ENCODE assay signal across 8 mouse cellular contexts in the genomic region with DNA sequence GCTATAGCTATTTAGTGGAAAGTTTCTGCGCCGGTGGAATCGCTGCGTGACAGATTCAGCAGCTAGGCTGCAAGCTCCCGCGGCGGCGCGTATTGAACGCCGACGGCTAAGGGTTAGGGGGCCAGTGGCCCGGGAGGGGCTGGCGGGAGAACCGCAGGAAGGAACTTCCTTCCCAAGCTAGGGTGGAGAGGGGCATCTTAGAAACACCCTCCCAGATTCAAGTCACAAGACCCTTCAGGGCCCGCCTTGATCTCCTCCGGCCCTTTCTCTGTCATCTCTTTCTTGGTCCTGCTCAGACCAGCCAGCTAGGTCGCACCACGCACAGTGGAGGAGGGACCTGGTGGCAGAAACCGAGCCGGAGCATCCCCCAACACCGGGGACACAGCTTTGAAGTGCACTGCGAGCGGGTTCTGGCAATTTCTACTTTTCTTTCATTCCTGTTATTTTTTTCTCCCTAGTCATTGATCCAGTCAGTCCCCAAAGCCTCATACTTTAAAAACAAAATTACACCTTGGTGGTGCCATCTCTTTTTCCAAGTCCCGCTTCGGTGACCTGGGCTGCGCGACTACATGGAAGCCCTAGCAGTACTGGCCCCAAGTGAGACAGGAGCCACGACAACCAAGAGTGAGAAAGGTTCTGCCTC. TPM values are rescaled to one million over a fixed set of nuclear protein-coding genes. Genes with fewer than 3 reads are reported as not detected.
A peak's percentile ranks its signal among the peaks of the same experiment; 100 is the strongest.
DNase-seq lines count a peak whose midpoint lies in the region; ATAC-seq and TF ChIP-seq lines count a peak whose summit lies in the region.

No protein-coding gene starts in this region.

- no peaks in the 10 kb centered on the region; the same call in 1 of the 2 replicates for H3K27me3 ChIP-seq in heart, embryonic 13.5 days (replicated peaks)
- H3K27me3 ChIP-seq in limb, embryonic 14.5 days (ENCODE audit: control insufficient read depth, insufficient read depth, low read length): no peaks in the 10 kb centered on the region
- H3K27me3 ChIP-seq in midbrain, postnatal 0 days (ENCODE audit: insufficient read depth, low read length): 0 out of 2 replicates have a peak, but pooled peaks cover 7% of the 10 kb centered on the region

- H3K36me3 ChIP-seq in heart, embryonic 13.5 days: no peaks in the 10 kb centered on the region
- H3K36me3 ChIP-seq in limb, embryonic 14.5 days (ENCODE audit: control insufficient read depth, insufficient read depth, low read length): no peaks in the 10 kb centered on the region
- H3K36me3 ChIP-seq in midbrain, postnatal 0 days (ENCODE audit: insufficient read depth, low read length): no peaks in the 10 kb centered on the region

- no peak for TF ChIP-seq POLR2A in cortical plate, adult 2 months (IDR thresholded peaks at IDR 0.05; ENCODE audit: extremely low read depth, insufficient read depth, low read length)
- no peak for TF ChIP-seq POLR2A in limb, embryonic 14.5 days (IDR thresholded peaks at IDR 0.05; ENCODE audit: borderline replicate concordance, extremely low read depth, insufficient read depth, insufficient read length)

- peak; percentile 55; the same call in 1 of the 2 replicates for ATAC-seq in heart, embryonic 13.5 days (ENCODE audit: extremely low read depth, insufficient number of reproducible peaks, low FRiP score, low TSS enrichment)
- ATAC-seq in limb, embryonic 14.5 days (ENCODE audit: low FRiP score, low read depth): 0 out of 2 replicates have a peak, but pooled peaks have one; percentile 1
- peak; percentile 35; the same call in 1 of the 2 replicates for ATAC-seq in midbrain, postnatal 0 days (ENCODE audit: low FRiP score)

- no peak for DNase-seq in layer of hippocampus, adult 2 months (ENCODE audit: low spot score in 2 of 2)
- DNase-seq in layer of hippocampus, adult 18-20 months (ENCODE audit: low spot score in 2 of 2): no peak
- peak; percentile 44 for DNase-seq in limb, embryonic 14.5 days (ENCODE audit: low spot score)
- DNase-seq in midbrain, postnatal 0 days (ENCODE audit: low spot score): peak; percentile 14
- DNase-seq in cerebellum, adult 18-20 months: no peak
- DNase-seq in spleen, postnatal 10 days (ENCODE audit: low spot score in 2 of 2): no peak

- no peaks in the 10 kb centered on the region for H3K9me3 ChIP-seq in heart, embryonic 13.5 days
- H3K9me3 ChIP-seq in limb, embryonic 14.5 days (ENCODE audit: control insufficient read depth, low read length): no peaks in the 10 kb centered on the region
- no peaks in the 10 kb centered on the region for H3K9me3 ChIP-seq in midbrain, postnatal 0 days (ENCODE audit: low read length)

- peak overlapping the region; percentile 94 for H3K4me2 ChIP-seq in heart, embryonic 13.5 days
- peak overlapping the region; percentile 86 for H3K4me2 ChIP-seq in limb, embryonic 14.5 days (replicated peaks; ENCODE audit: low read depth, low read length, severe bottlenecking)
- H3K4me2 ChIP-seq in midbrain, postnatal 0 days (ENCODE audit: low read depth, low read length, poor library complexity, severe bottlenecking): peak overlapping the region; percentile 95

- no peaks in the 10 kb centered on the region for H3K4me1 ChIP-seq in cortical plate, adult 2 months (ENCODE audit: control insufficient read depth, insufficient read depth, low read length)
- peaks cover 27% of the 10 kb centered on the region for H3K4me1 ChIP-seq in heart, embryonic 13.5 days
- peaks cover 22% of the 10 kb centered on the region for H3K4me1 ChIP-seq in limb, embryonic 14.5 days (ENCODE audit: control insufficient read depth, insufficient read depth, low read length)
- no peaks in the 10 kb centered on the region; the same call in 1 of the 2 replicates for H3K4me1 ChIP-seq in midbrain, postnatal 0 days (ENCODE audit: insufficient read depth, low read length)

- under 1% methylated on average over 29 of the region's 29 CpGs for WGBS in heart, embryonic 13.5 days
- WGBS in limb, embryonic 14.5 days: 2% methylated on average over 29 of the region's 29 CpGs
- 2% methylated on average over 29 of the region's 29 CpGs for WGBS in midbrain, postnatal 0 days

- peak overlapping the region; percentile 67 for H3K4me3 ChIP-seq in layer of hippocampus, adult 2 months
- H3K4me3 ChIP-seq in cortical plate, adult 2 months (ENCODE audit: insufficient read depth, low read length): peak overlapping the region; percentile 65
- H3K4me3 ChIP-seq in heart, embryonic 13.5 days: peak overlapping the region; percentile 84
- peak overlapping the region; percentile 85 for H3K4me3 ChIP-seq in limb, embryonic 14.5 days (replicated peaks; ENCODE audit: low read length)
- H3K4me3 ChIP-seq in midbrain, postnatal 0 days (ENCODE audit: low read depth, low read length): peak overlapping the region; percentile 60

- H3K27ac ChIP-seq in layer of hippocampus, adult 2 months: no peak overlapping the region
- no peak overlapping the region for H3K27ac ChIP-seq in cortical plate, adult 2 months (ENCODE audit: insufficient read depth, low read length)
- H3K27ac ChIP-seq in heart, embryonic 13.5 days (replicated peaks): peak overlapping the region; percentile 91
- peak overlapping the region; percentile 95 for H3K27ac ChIP-seq in limb, embryonic 14.5 days (replicated peaks; ENCODE audit: low read depth, low read length)
- peak overlapping the region; percentile 65 for H3K27ac ChIP-seq in midbrain, postnatal 0 days (ENCODE audit: low read depth, low read length)

- no peak for TF ChIP-seq CTCF in layer of hippocampus, adult 2 months (conservative IDR thresholded peaks at IDR 0.05)
- no peak for TF ChIP-seq CTCF in cortical plate, adult 2 months (IDR thresholded peaks at IDR 0.05; ENCODE audit: extremely low read depth, insufficient read depth, low read length)
- TF ChIP-seq CTCF in midbrain, postnatal 0 days (IDR thresholded peaks at IDR 0.05): no peak

- H3K9ac ChIP-seq in heart, embryonic 13.5 days: peak overlapping the region; percentile 92
- H3K9ac ChIP-seq in limb, embryonic 14.5 days (ENCODE audit: low read depth, low read length, severe bottlenecking): peak overlapping the region; percentile 95
- peak overlapping the region; percentile 65 for H3K9ac ChIP-seq in midbrain, postnatal 0 days (replicated peaks; ENCODE audit: low read length, poor library complexity, severe bottlenecking)

RNA-seq across cellular contexts. Expression of a gene that starts 1.1 kb away (rescaled TPM):
- total RNA-seq in layer of hippocampus, adult 2 months (2021): 1 to 10 TPM; 1.8 to 2.1 TPM
- total RNA-seq in layer of hippocampus, adult 18-20 months (2021): 1 to 10 TPM; 1.9 to 2.3 TPM
- 5.6 and 8.3 TPM in 2 replicates for polyA plus RNA-seq in cortical plate, adult 2 months (2012; rRNA removed)
- polyA plus RNA-seq in heart, embryonic 13.5 days (2015; fragmentation: Nextera tagmentation; extraction: Ambion mirVana): 8.7 and 10.8 TPM in 2 replicates
- 23.2 and 34.1 TPM in 2 replicates for polyA plus RNA-seq in limb, embryonic 14.5 days (2012; rRNA removed)
- polyA plus RNA-seq in limb, embryonic 14.5 days (2014; fragmentation: Nextera tagmentation; extraction: Ambion mirVana): 24.9 and 40.2 TPM in 2 replicates
- total RNA-seq in midbrain, postnatal 0 days (2014; rRNA removed): 103 and 113 TPM in 2 replicates
- 69.5 and 71.4 TPM in 2 replicates for polyA plus RNA-seq in midbrain, postnatal 0 days (2015; fragmentation: Nextera tagmentation; extraction: Ambion mirVana)

Comparison
In these comparisons a context has a peak if more than half of its experiments do, and no peak if none do; other contexts are left out.
1. DNase-seq: peak in limb, embryonic 14.5 days (single experiment) and midbrain, postnatal 0 days (single experiment); none in layer of hippocampus, adult 2 months (0 of 2), layer of hippocampus, adult 18-20 months (0 of 2), cerebellum, adult 18-20 months (0 of 2) and spleen, postnatal 10 days (0 of 2).
2. H3K27ac ChIP-seq: peak in heart, embryonic 13.5 days (single experiment), limb, embryonic 14.5 days (single experiment) and midbrain, postnatal 0 days (single experiment); none in layer of hippocampus, adult 2 months (single experiment) and cortical plate, adult 2 months (single experiment).
3. ATAC-seq: peak in every context shown above with its lines; median percentile 55 in heart, embryonic 13.5 days; 35 in midbrain, postnatal 0 days; 1 in limb, embryonic 14.5 days.
4. Peak in every context shown above with its lines, with median percentiles within 50 percentile points of each other: H3K4me3 ChIP-seq, H3K4me2 ChIP-seq and H3K9ac ChIP-seq.